Mouse (Mus musculus) liver, embryonic 14.5 days (tissue): Measurements from ENCODE around the gene Spata19.
A peak's percentile ranks its signal among the peaks of the same experiment; 100 is the strongest.

Experiments
- CTCF ChIP-seq: IDR thresholded peaks from 2 replicates; pipeline ENCODE4 v1.5.1; 2016; ENCODE audit warnings: antibody characterized with exemption, low read depth, control low read depth
- EP300 ChIP-seq: IDR thresholded peaks from 2 replicates; pipeline ENCODE4 v1.6.1; 2016; ENCODE audit warnings: antibody characterized with exemption, low read depth

DNA sequence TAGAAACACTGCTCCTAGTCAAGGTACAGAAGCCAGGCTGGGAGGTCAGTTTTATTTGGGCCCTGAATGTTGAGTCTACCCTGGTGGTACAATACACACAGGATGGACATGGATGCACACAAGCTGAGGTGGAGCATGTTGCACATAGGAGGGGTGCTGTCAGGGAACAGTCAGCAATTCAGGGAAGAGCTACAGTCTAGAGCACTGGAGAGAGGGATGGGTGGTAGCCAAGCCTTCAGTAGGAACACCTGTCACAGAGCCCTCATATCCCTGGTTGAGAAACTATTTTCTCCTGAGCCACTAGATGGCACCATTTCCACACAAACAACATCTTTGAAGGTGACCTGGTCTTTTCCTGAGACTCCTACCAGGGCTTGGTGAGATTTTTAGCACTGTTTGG lies 13.1 kb downstream of the Spata19 start:
- TF ChIP-seq CTCF (peak; percentile 59; the same call in 1 of the 2 replicates), EP300 (no peak)
